Mouse (Mus musculus): ENCODE measurements around the gene F2rl3. TPM values are rescaled to one million over a fixed set of nuclear protein-coding genes. Genes with fewer than 3 reads are reported as not detected.
A peak's percentile ranks its signal among the peaks of the same experiment; 100 is the strongest.

The F2rl3 gene
- 0.94 and 1.9 TPM in 2 replicates for polyA plus RNA-seq (2015; fragmentation: Nextera tagmentation; extraction: Ambion mirVana)

- Histone ChIP-seq H3K4me2 (replicated peaks) (no peak within 1 kb of the TSS), H3K4me1 (no peaks in the 10 kb centered on the region), H3K4me3 (no peak within 1 kb of the TSS), H3K27me3 (no peaks in the 10 kb centered on the region), H3K27ac (no peak within 1 kb of the TSS), H3K36me3 (peaks cover 37% of the 10 kb centered on the region), H3K9me3 (no peaks in the 10 kb centered on the region), H3K9ac (no peak within 1 kb of the TSS)
- 81% methylated on average over 7 of the region's 7 CpGs for WGBS
- ATAC-seq (ENCODE audit: low FRiP score, low read depth): no peak
These were observed at the start of gene F2rl3 for GRCm38 (mm10) chr8:72761322-72762051. Gene F2rl3, plus strand, starts transcription at chr8:72761880.

GRCm38 (mm10) chr8:72712569-72712968, 49.1 kb upstream of the F2rl3 start:
- Histone ChIP-seq H3K4me2 (replicated peaks) (no peak overlapping the region), H3K27ac (no peak overlapping the region), H3K27me3 (no peaks in the 10 kb centered on the region), H3K9ac (no peak overlapping the region), H3K4me3 (no peak overlapping the region), H3K9me3 (no peaks in the 10 kb centered on the region), H3K36me3 (no peaks in the 10 kb centered on the region), H3K4me1 (no peaks in the 10 kb centered on the region)
- ATAC-seq (ENCODE audit: low FRiP score, low read depth): no peak
- WGBS: 52% methylated on average over 6 of the region's 6 CpGs

GRCm38 (mm10) chr8:72716594-72716993, 45.1 kb upstream of the F2rl3 start:
- 81% methylated on average over 5 of the region's 5 CpGs for WGBS
- no peak overlapping the region for H3K4me3 ChIP-seq
- H3K27ac ChIP-seq: no peak overlapping the region
- no peak overlapping the region for H3K4me2 ChIP-seq (replicated peaks)
- ATAC-seq (ENCODE audit: low FRiP score, low read depth): no peak
- H3K36me3 ChIP-seq: no peaks in the 10 kb centered on the region
- no peaks in the 10 kb centered on the region for H3K9me3 ChIP-seq
- no peaks in the 10 kb centered on the region for H3K4me1 ChIP-seq
- H3K9ac ChIP-seq: no peak overlapping the region
- no peaks in the 10 kb centered on the region for H3K27me3 ChIP-seq

GRCm38 (mm10) chr8:72720541-72720940, 41.1 kb upstream of the F2rl3 start:
- Histone ChIP-seq H3K36me3 (peaks cover 12% of the 10 kb centered on the region), H3K27me3 (no peaks in the 10 kb centered on the region), H3K9me3 (no peaks in the 10 kb centered on the region), H3K27ac (no peak overlapping the region), H3K9ac (no peak overlapping the region), H3K4me2 (replicated peaks) (no peak overlapping the region), H3K4me3 (no peak overlapping the region), H3K4me1 (peaks cover 12% of the 10 kb centered on the region)
- ATAC-seq (ENCODE audit: low FRiP score, low read depth): no peak
- 21% methylated on average over 1 of the region's 1 CpGs for WGBS

- peak; percentile 99 for ATAC-seq (ENCODE audit: low FRiP score, low read depth)
- peak within 1 kb of the TSS; percentile 97 for H3K4me2 ChIP-seq (replicated peaks)
- WGBS: 16% methylated on average over 48 of the region's 56 CpGs
- no peaks in the 10 kb centered on the region for H3K27me3 ChIP-seq
- H3K36me3 ChIP-seq: peaks cover 37% of the 10 kb centered on the region
- no peaks in the 10 kb centered on the region for H3K9me3 ChIP-seq
- H3K4me3 ChIP-seq: peak within 1 kb of the TSS; percentile 92
- peaks cover 12% of the 10 kb centered on the region for H3K4me1 ChIP-seq
- peak within 1 kb of the TSS; percentile 98 for H3K9ac ChIP-seq
- peak within 1 kb of the TSS; percentile 55; the same call in 1 of the 2 replicates for H3K27ac ChIP-seq
These were observed 38.7 kb upstream of the F2rl3 start, which contains the start of gene Sin3b for GRCm38 (mm10) chr8:72722769-72723650. Gene Sin3b, plus strand, starts transcription at chr8:72723285.

GRCm38 (mm10) chr8:72723651-72724001, 38.1 kb upstream of the F2rl3 start:
- WGBS: under 1% methylated on average over 30 of the region's 30 CpGs
- Histone ChIP-seq H3K4me3 (peak overlapping the region; percentile 92), H3K36me3 (peaks cover 43% of the 10 kb centered on the region), H3K27me3 (no peaks in the 10 kb centered on the region), H3K9ac (peak overlapping the region; percentile 98), H3K4me1 (peaks cover 12% of the 10 kb centered on the region), H3K27ac (no peak overlapping the region), H3K4me2 (replicated peaks) (peak overlapping the region; percentile 97), H3K9me3 (no peaks in the 10 kb centered on the region)
- peak; percentile 6; the same call in 1 of the 2 replicates for ATAC-seq (ENCODE audit: low FRiP score, low read depth)

- Histone ChIP-seq H3K27ac (no peak overlapping the region), H3K9me3 (no peaks in the 10 kb centered on the region), H3K36me3 (peaks cover 91% of the 10 kb centered on the region), H3K9ac (no peak overlapping the region), H3K4me1 (peaks cover 12% of the 10 kb centered on the region), H3K4me2 (replicated peaks) (no peak overlapping the region), H3K27me3 (no peaks in the 10 kb centered on the region), H3K4me3 (no peak overlapping the region)
- ATAC-seq (ENCODE audit: low FRiP score, low read depth): no peak
- 92% methylated on average over 1 of the region's 1 CpGs for WGBS
These were observed 33.0 kb upstream of the F2rl3 start for GRCm38 (mm10) chr8:72728636-72729035.

- no peak overlapping the region for H3K4me2 ChIP-seq (replicated peaks)
- no peak for ATAC-seq (ENCODE audit: low FRiP score, low read depth)
- WGBS: 88% methylated on average over 5 of the region's 5 CpGs
- H3K4me1 ChIP-seq: peaks cover 4% of the 10 kb centered on the region; the same call in 1 of the 2 replicates
- H3K9me3 ChIP-seq: no peaks in the 10 kb centered on the region
- H3K9ac ChIP-seq: no peak overlapping the region
- H3K36me3 ChIP-seq: peaks cover 97% of the 10 kb centered on the region
- H3K4me3 ChIP-seq: no peak overlapping the region
- no peak overlapping the region for H3K27ac ChIP-seq
- H3K27me3 ChIP-seq: no peaks in the 10 kb centered on the region
These were observed 26.7 kb upstream of the F2rl3 start for GRCm38 (mm10) chr8:72735001-72735400.

GRCm38 (mm10) chr8:72736868-72737267, 24.8 kb upstream of the F2rl3 start:
- no peak overlapping the region for H3K27ac ChIP-seq
- no peaks in the 10 kb centered on the region for H3K27me3 ChIP-seq
- no peak overlapping the region for H3K4me3 ChIP-seq
- peaks cover 96% of the 10 kb centered on the region for H3K36me3 ChIP-seq
- H3K9me3 ChIP-seq: no peaks in the 10 kb centered on the region
- H3K4me1 ChIP-seq: peaks cover 4% of the 10 kb centered on the region; the same call in 1 of the 2 replicates
- H3K9ac ChIP-seq: no peak overlapping the region
- H3K4me2 ChIP-seq (replicated peaks): no peak overlapping the region
- ATAC-seq (ENCODE audit: low FRiP score, low read depth): no peak

GRCm38 (mm10) chr8:72746061-72746460, 15.6 kb upstream of the F2rl3 start:
- no peaks in the 10 kb centered on the region for H3K9me3 ChIP-seq
- peaks cover 100% of the 10 kb centered on the region for H3K36me3 ChIP-seq
- ATAC-seq (ENCODE audit: low FRiP score, low read depth): 0 out of 2 replicates have a peak, but pooled peaks have one; percentile 20
- no peak overlapping the region for H3K4me2 ChIP-seq (replicated peaks)
- no peaks in the 10 kb centered on the region for H3K27me3 ChIP-seq
- H3K9ac ChIP-seq: no peak overlapping the region
- WGBS: 34% methylated on average over 5 of the region's 5 CpGs
- H3K4me3 ChIP-seq: no peak overlapping the region
- H3K4me1 ChIP-seq: no peaks in the 10 kb centered on the region
- no peak overlapping the region for H3K27ac ChIP-seq

GRCm38 (mm10) chr8:72749846-72750245, 11.8 kb upstream of the F2rl3 start:
- H3K9me3 ChIP-seq: no peaks in the 10 kb centered on the region
- H3K9ac ChIP-seq: no peak overlapping the region
- no peak overlapping the region for H3K4me3 ChIP-seq
- 92% methylated on average over 26 of the region's 26 CpGs for WGBS
- no peaks in the 10 kb centered on the region for H3K27me3 ChIP-seq
- H3K27ac ChIP-seq: no peak overlapping the region
- no peaks in the 10 kb centered on the region for H3K4me1 ChIP-seq
- H3K36me3 ChIP-seq: peaks cover 98% of the 10 kb centered on the region
- ATAC-seq (ENCODE audit: low FRiP score, low read depth): no peak
- no peak overlapping the region for H3K4me2 ChIP-seq (replicated peaks)

GRCm38 (mm10) chr8:72750266-72750665, 11.4 kb upstream of the F2rl3 start:
- Histone ChIP-seq H3K27me3 (no peaks in the 10 kb centered on the region), H3K9me3 (no peaks in the 10 kb centered on the region), H3K9ac (no peak overlapping the region), H3K36me3 (peaks cover 95% of the 10 kb centered on the region), H3K4me1 (no peaks in the 10 kb centered on the region), H3K4me3 (no peak overlapping the region), H3K4me2 (replicated peaks) (no peak overlapping the region), H3K27ac (no peak overlapping the region)
- ATAC-seq (ENCODE audit: low FRiP score, low read depth): no peak
- 94% methylated on average over 6 of the region's 6 CpGs for whole genome bisulfite sequencing

Measured in limb, embryonic 13.5 days (tissue).